Mouse (Mus musculus) neural tube, embryonic 13.5 days (tissue): ENCODE measurements around the gene Hydin. TPM values are rescaled to one million over a fixed set of nuclear protein-coding genes. Genes with fewer than 3 reads are reported as not detected.
A peak's percentile ranks its signal among the peaks of the same experiment; 100 is the strongest.

Experiments used
- ATAC-seq: fragments of 200-750 bp; cut with Nextera tagmentation; 2 replicates; pipeline ENCODE4 v1.8.0; 2017; ENCODE audit warnings: low read depth, mild to moderate bottlenecking, moderate TSS enrichment, moderate library complexity
- H3K27ac ChIP-seq: fragments of 300-500 bp; sonication (generic); replicated peaks from 2 replicates; pipeline ENCODE4 v1.5.1; 2015; ENCODE audit warnings: moderate library complexity, mild to moderate bottlenecking, inconsistent platforms
- H3K27me3 ChIP-seq: fragments of 300-500 bp; sonication (generic); 2 replicates; pipeline ENCODE4 v1.6.1; 2015; ENCODE audit warnings: mild to moderate bottlenecking, inconsistent platforms
- H3K36me3 ChIP-seq: fragments of 300-500 bp; sonication (generic); 2 replicates; pipeline ENCODE4 v1.6.1; 2015; ENCODE audit warnings: mild to moderate bottlenecking, inconsistent platforms
- H3K4me1 ChIP-seq: fragments of 300-500 bp; sonication (generic); replicated peaks from 2 replicates; pipeline ENCODE4 v1.6.1; 2015; ENCODE audit warnings: inconsistent platforms
- H3K4me2 ChIP-seq: fragments of 300-500 bp; sonication (generic); 2 replicates; pipeline ENCODE4 v1.6.1; 2015; ENCODE audit warnings: inconsistent platforms, mild to moderate bottlenecking, moderate library complexity
- H3K4me3 ChIP-seq: fragments of 300-500 bp; sonication (generic); 2 replicates; pipeline ENCODE4 v1.5.1; 2015; ENCODE audit warnings: mild to moderate bottlenecking, inconsistent platforms
- H3K9ac ChIP-seq: fragments of 300-500 bp; sonication (generic); 2 replicates; pipeline ENCODE4 v1.6.1; 2015; ENCODE audit warnings: moderate library complexity, mild to moderate bottlenecking, inconsistent platforms
- H3K9me3 ChIP-seq: fragments of 300-500 bp; sonication (generic); 2 replicates; pipeline ENCODE4 v1.6.1; 2016; ENCODE audit warnings: inconsistent platforms
- WGBS: fragments of 180-500 bp; shearing (Covaris S2); methylation state at CpG from one replicate; pipeline ENCODE4 v1.1.7; 2015; 5-methylcytosine and 5-hydroxymethylcytosine counted together
- polyA plus RNA-seq: library from polyadenylated mRNA; unstranded; fragments of >200 nt; fragmentation: Nextera tagmentation; extraction: Ambion mirVana; gene quantifications from 2 replicates; pipeline ENCODE4 v1.2.1, GENCODE M21; 2015

Gene Hydin
- polyA plus RNA-seq, 1 experiment from 2014 or later, result 0.07 TPM

- H3K9ac ChIP-seq, result no peak overlapping the region
- no peaks in the 10 kb centered on the region for H3K27me3 ChIP-seq
- WGBS, result 91% methylated on average over 10 of the region's 10 CpGs
- ATAC-seq, result no peak
- no peak overlapping the region for H3K4me3 ChIP-seq
- H3K9me3 ChIP-seq, result no peaks in the 10 kb centered on the region
- peaks cover 6% of the 10 kb centered on the region; the same call in 1 of the 2 replicates for H3K4me1 ChIP-seq
- H3K36me3 ChIP-seq, result no peaks in the 10 kb centered on the region
- H3K27ac ChIP-seq, result no peak overlapping the region
- H3K4me2 ChIP-seq, result no peak overlapping the region
Measured at GRCm38 (mm10) chr8:110462627-110463208, 195.9 kb downstream of the Hydin start.

GRCm38 (mm10) chr8:110463773-110464460 lies 197.1 kb downstream of the Hydin start:
- Histone ChIP-seq H3K4me1 (peaks cover 6% of the 10 kb centered on the region; the same call in 1 of the 2 replicates), H3K4me3 (no peak overlapping the region), H3K27me3 (no peaks in the 10 kb centered on the region), H3K27ac (no peak overlapping the region), H3K9me3 (no peaks in the 10 kb centered on the region), H3K36me3 (no peaks in the 10 kb centered on the region), H3K9ac (no peak overlapping the region), H3K4me2 (no peak overlapping the region)
- ATAC-seq, result no peak
- WGBS, result 89% methylated on average over 10 of the region's 10 CpGs

GRCm38 (mm10) chr8:110465606-110466005 lies 198.8 kb downstream of the Hydin start:
- 59% methylated on average over 9 of the region's 9 CpGs for WGBS
- H3K9ac ChIP-seq, result no peak overlapping the region
- H3K4me3 ChIP-seq, result no peak overlapping the region
- H3K4me2 ChIP-seq, result no peak overlapping the region
- H3K27ac ChIP-seq, result no peak overlapping the region
- H3K36me3 ChIP-seq, result no peaks in the 10 kb centered on the region
- H3K27me3 ChIP-seq, result no peaks in the 10 kb centered on the region
- no peaks in the 10 kb centered on the region for H3K9me3 ChIP-seq
- peaks cover 6% of the 10 kb centered on the region; the same call in 1 of the 2 replicates for H3K4me1 ChIP-seq
- no peak for ATAC-seq

- WGBS, result 82% methylated on average over 6 of the region's 6 CpGs
- no peak overlapping the region for H3K4me3 ChIP-seq
- no peak overlapping the region for H3K9ac ChIP-seq
- H3K27me3 ChIP-seq, result no peaks in the 10 kb centered on the region
- no peaks in the 10 kb centered on the region for H3K36me3 ChIP-seq
- peaks cover 8% of the 10 kb centered on the region for H3K4me1 ChIP-seq
- no peaks in the 10 kb centered on the region for H3K9me3 ChIP-seq
- no peak for ATAC-seq
- no peak overlapping the region for H3K4me2 ChIP-seq
- no peak overlapping the region for H3K27ac ChIP-seq
Measured at GRCm38 (mm10) chr8:110477256-110477655, 210.5 kb downstream of the Hydin start.

GRCm38 (mm10) chr8:110478576-110478975 lies 211.8 kb downstream of the Hydin start:
- Histone ChIP-seq H3K27ac (no peak overlapping the region), H3K4me1 (peaks cover 17% of the 10 kb centered on the region), H3K9ac (no peak overlapping the region), H3K36me3 (no peaks in the 10 kb centered on the region), H3K9me3 (no peaks in the 10 kb centered on the region), H3K4me3 (no peak overlapping the region), H3K27me3 (no peaks in the 10 kb centered on the region), H3K4me2 (no peak overlapping the region)
- no peak for ATAC-seq
- 37% methylated on average over 6 of the region's 6 CpGs for WGBS

- ATAC-seq, result no peak
- Histone ChIP-seq H3K36me3 (no peaks in the 10 kb centered on the region), H3K27ac (no peak overlapping the region), H3K9ac (no peak overlapping the region), H3K4me2 (no peak overlapping the region), H3K27me3 (no peaks in the 10 kb centered on the region), H3K9me3 (no peaks in the 10 kb centered on the region), H3K4me3 (no peak overlapping the region), H3K4me1 (peaks cover 17% of the 10 kb centered on the region)
- 69% methylated on average over 12 of the region's 12 CpGs for WGBS
Measured at GRCm38 (mm10) chr8:110479401-110479800, 212.6 kb downstream of the Hydin start.

GRCm38 (mm10) chr8:110482275-110482674 lies 215.5 kb downstream of the Hydin start:
- H3K4me1 ChIP-seq, result peaks cover 17% of the 10 kb centered on the region
- no peak overlapping the region for H3K9ac ChIP-seq
- H3K36me3 ChIP-seq, result no peaks in the 10 kb centered on the region
- H3K27ac ChIP-seq, result peak overlapping the region; percentile 56
- no peaks in the 10 kb centered on the region for H3K27me3 ChIP-seq
- no peak overlapping the region for H3K4me2 ChIP-seq
- ATAC-seq, result peak; percentile 65
- H3K4me3 ChIP-seq, result no peak overlapping the region
- 12% methylated on average over 3 of the region's 3 CpGs for WGBS
- no peaks in the 10 kb centered on the region for H3K9me3 ChIP-seq

- H3K9me3 ChIP-seq, result 0 out of 2 replicates have a peak, but pooled peaks cover 4% of the 10 kb centered on the region
- no peak overlapping the region for H3K4me3 ChIP-seq
- ATAC-seq, result no peak
- H3K4me2 ChIP-seq, result no peak overlapping the region
- peaks cover 17% of the 10 kb centered on the region for H3K4me1 ChIP-seq
- no peaks in the 10 kb centered on the region for H3K27me3 ChIP-seq
- H3K27ac ChIP-seq, result no peak overlapping the region
- H3K9ac ChIP-seq, result no peak overlapping the region
- no peaks in the 10 kb centered on the region for H3K36me3 ChIP-seq
- WGBS, result 92% methylated on average over 13 of the region's 13 CpGs
Measured at GRCm38 (mm10) chr8:110485234-110485633, 218.5 kb downstream of the Hydin start.

- WGBS, result 76% methylated on average over 13 of the region's 13 CpGs
- Histone ChIP-seq H3K36me3 (no peaks in the 10 kb centered on the region), H3K4me3 (no peak overlapping the region), H3K27ac (no peak overlapping the region), H3K9ac (no peak overlapping the region), H3K4me1 (peaks cover 17% of the 10 kb centered on the region), H3K4me2 (no peak overlapping the region), H3K27me3 (no peaks in the 10 kb centered on the region), H3K9me3 (0 out of 2 replicates have a peak, but pooled peaks cover 4% of the 10 kb centered on the region)
- ATAC-seq, result no peak
Measured at GRCm38 (mm10) chr8:110486020-110486419, 219.2 kb downstream of the Hydin start.

GRCm38 (mm10) chr8:110487644-110488043 lies 220.9 kb downstream of the Hydin start:
- Histone ChIP-seq H3K27me3 (no peaks in the 10 kb centered on the region), H3K4me3 (no peak overlapping the region), H3K4me1 (peaks cover 5% of the 10 kb centered on the region), H3K9me3 (0 out of 2 replicates have a peak, but pooled peaks cover 4% of the 10 kb centered on the region), H3K9ac (no peak overlapping the region), H3K27ac (no peak overlapping the region), H3K4me2 (no peak overlapping the region), H3K36me3 (no peaks in the 10 kb centered on the region)
- WGBS, result 93% methylated on average over 6 of the region's 6 CpGs
- ATAC-seq, result no peak

- Histone ChIP-seq H3K9me3 (0 out of 2 replicates have a peak, but pooled peaks cover 4% of the 10 kb centered on the region), H3K9ac (no peak overlapping the region), H3K27ac (no peak overlapping the region), H3K4me1 (no peaks in the 10 kb centered on the region), H3K4me2 (no peak overlapping the region), H3K27me3 (no peaks in the 10 kb centered on the region), H3K4me3 (no peak overlapping the region), H3K36me3 (no peaks in the 10 kb centered on the region)
- no peak for ATAC-seq
- WGBS, result 78% methylated on average over 4 of the region's 4 CpGs
Measured at GRCm38 (mm10) chr8:110489344-110489743, 222.6 kb downstream of the Hydin start.

GRCm38 (mm10) chr8:110491118-110491517 lies 224.3 kb downstream of the Hydin start:
- ATAC-seq, result no peak
- H3K9ac ChIP-seq, result no peak overlapping the region
- 92% methylated on average over 5 of the region's 5 CpGs for WGBS
- H3K36me3 ChIP-seq, result no peaks in the 10 kb centered on the region
- no peak overlapping the region for H3K27ac ChIP-seq
- no peaks in the 10 kb centered on the region for H3K27me3 ChIP-seq
- 0 out of 2 replicates have a peak, but pooled peaks cover 4% of the 10 kb centered on the region for H3K9me3 ChIP-seq
- no peaks in the 10 kb centered on the region for H3K4me1 ChIP-seq
- no peak overlapping the region for H3K4me2 ChIP-seq
- H3K4me3 ChIP-seq, result no peak overlapping the region
